Mouse (Mus musculus): ENCODE measurements around the gene Wfdc5.
"Not testable (repeated sequence)": the region's sequence is repeated elsewhere in the genome, so short reads cannot be mapped to it uniquely, and the experiment has no call there.

- not testable (repeated sequence) for TF ChIP-seq POLR2A, CTCF (IDR thresholded peaks at IDR 0.05; ENCODE audit: extremely low read depth, insufficient read depth, low read length)
These were observed 23.5 kb upstream of the Wfdc5 start for GRCm38 (mm10) chr2:164206011-164206410.
